Mouse (Mus musculus) midbrain, postnatal 0 days (tissue): ENCODE data around the gene Olfr606. TPM values are rescaled to one million over a fixed set of nuclear protein-coding genes. Genes with fewer than 3 reads are reported as not detected.
A peak's percentile ranks its signal among the peaks of the same experiment; 100 is the strongest.
"Not testable (repeated sequence)": the region's sequence is repeated elsewhere in the genome, so short reads cannot be mapped to it uniquely, and the experiment has no call there.

Source experiments
- ATAC-seq: fragments of 200-750 bp; cut with Nextera tagmentation; 2 replicates; pipeline ENCODE4 v1.8.0; 2017; ENCODE audit warnings: moderate number of reproducible peaks, mild to moderate bottlenecking, moderate TSS enrichment, moderate library complexity; ENCODE audit not compliant: low FRiP score
- DNase-seq: peaks from one replicate; pipeline ENCODE4 v3.0.0-alpha.2; 2015; ENCODE audit warnings: low spot score
- H3K27ac ChIP-seq: fragments of 300-500 bp; sonication (generic); 2 replicates; pipeline ENCODE4 v1.5.1; 2014; ENCODE audit warnings: low read depth, mild to moderate bottlenecking, low read length, mixed read lengths
- H3K27me3 ChIP-seq: fragments of 300-500 bp; sonication (generic); 2 replicates; pipeline ENCODE4 v1.6.1; 2014; ENCODE audit warnings: low read length, control low read depth, mixed read lengths; ENCODE audit not compliant: insufficient read depth
- H3K36me3 ChIP-seq: fragments of 300-500 bp; sonication (generic); 2 replicates; pipeline ENCODE4 v1.6.1; 2014; ENCODE audit warnings: low read length, control low read depth, mixed read lengths; ENCODE audit not compliant: insufficient read depth
- H3K4me1 ChIP-seq: fragments of 300-500 bp; sonication (generic); 2 replicates; pipeline ENCODE4 v1.6.1; 2014; ENCODE audit warnings: mild to moderate bottlenecking, control low read depth, antibody characterized with exemption, low read length, mixed read lengths; ENCODE audit not compliant: insufficient read depth
- H3K4me2 ChIP-seq: fragments of 300-500 bp; sonication (generic); 2 replicates; pipeline ENCODE4 v1.6.1; 2014; ENCODE audit warnings: low read depth, mild to moderate bottlenecking, low read length, mixed read lengths; ENCODE audit not compliant: poor library complexity, severe bottlenecking
- H3K4me3 ChIP-seq: fragments of 300-500 bp; sonication (generic); 2 replicates; pipeline ENCODE4 v1.5.1; 2014; ENCODE audit warnings: low read depth, mild to moderate bottlenecking, low read length, moderate library complexity
- H3K9ac ChIP-seq: fragments of 300-500 bp; sonication (generic); replicated peaks from 2 replicates; pipeline ENCODE4 v1.6.1; 2014; ENCODE audit warnings: mild to moderate bottlenecking, low read length, moderate library complexity, mixed read lengths; ENCODE audit not compliant: poor library complexity, severe bottlenecking
- H3K9me3 ChIP-seq: fragments of 300-500 bp; sonication (generic); 2 replicates; pipeline ENCODE4 v1.6.1; 2016; ENCODE audit warnings: low read length, control low read depth
- CTCF ChIP-seq: IDR thresholded peaks from 2 replicates; pipeline ENCODE4 v1.5.1; 2016; ENCODE audit warnings: antibody characterized with exemption, mild to moderate bottlenecking
- WGBS: fragments of 180-500 bp; shearing (Covaris S2); extraction: QIAGEN DNeasy Blood & Tissue Kit; methylation state at CpG from one replicate; pipeline ENCODE4 v1.1.7; 2014; 5-methylcytosine and 5-hydroxymethylcytosine counted together
- polyA plus RNA-seq: library from polyadenylated mRNA; unstranded; fragments of >200 nt; fragmentation: Nextera tagmentation; extraction: Ambion mirVana; gene quantifications from 2 replicates; pipeline ENCODE4 v1.2.1, GENCODE M21; 2015
- total RNA-seq: library from RNA; depleted of rRNA; stranded (reverse); fragments of >200 nt; gene quantifications from 2 replicates; pipeline ENCODE4 v1.2.3, GENCODE M21; 2014; rRNA removed

The Olfr606 gene
- not detected in 2 replicates for total RNA-seq
- not detected in 2 replicates for polyA plus RNA-seq

- Histone ChIP-seq H3K9me3 (no peaks in the 10 kb centered on the region), H3K9ac (no peak within 1 kb of the TSS), H3K4me3 (no peak within 1 kb of the TSS), H3K4me1 (no peaks in the 10 kb centered on the region), H3K27ac (no peak within 1 kb of the TSS), H3K4me2 (no peak within 1 kb of the TSS), H3K27me3 (no peaks in the 10 kb centered on the region), H3K36me3 (no peaks in the 10 kb centered on the region)
- ATAC-seq (no peak), DNase-seq (no peak)
- 84% methylated on average over 2 of the region's 2 CpGs for WGBS
- TF ChIP-seq CTCF = no peak
These were observed at the start of gene Olfr606 for GRCm38 (mm10) chr7:103448746-103449145. Olfr606 (plus strand) TSS chr7:103449046.

- H3K9ac ChIP-seq, ATAC-seq, H3K36me3 ChIP-seq, H3K27ac ChIP-seq, H3K4me3 ChIP-seq, H3K27me3 ChIP-seq, H3K4me2 ChIP-seq, DNase-seq, H3K4me1 ChIP-seq, H3K9me3 ChIP-seq: not testable (repeated sequence)
- WGBS = 80% methylated on average over 3 of the region's 3 CpGs
These were observed 42.3 kb upstream of the Olfr606 start for GRCm38 (mm10) chr7:103406521-103407055.

- H3K4me1 ChIP-seq, H3K4me3 ChIP-seq, H3K27me3 ChIP-seq, H3K27ac ChIP-seq, DNase-seq, ATAC-seq, H3K9me3 ChIP-seq, H3K36me3 ChIP-seq, H3K9ac ChIP-seq, H3K4me2 ChIP-seq: not testable (repeated sequence)
- 73% methylated on average over 1 of the region's 1 CpGs for WGBS
These were observed 34.1 kb upstream of the Olfr606 start, which contains the start of gene Usp17lc for GRCm38 (mm10) chr7:103414772-103415171. Usp17lc (plus strand) TSS chr7:103415072.

GRCm38 (mm10) chr7:103445339-103445738 lies 3.5 kb upstream of the Olfr606 start, which contains the start of gene Olfr605:
Olfr605 (minus strand) TSS chr7:103445439.
- DNase-seq = no peak
- TF ChIP-seq CTCF = no peak
- H3K4me1 ChIP-seq = no peaks in the 10 kb centered on the region
- 84% methylated on average over 1 of the region's 1 CpGs for WGBS
- no peaks in the 10 kb centered on the region for H3K27me3 ChIP-seq
- no peak within 1 kb of the TSS for H3K9ac ChIP-seq
- H3K4me2 ChIP-seq = no peak within 1 kb of the TSS
- no peaks in the 10 kb centered on the region for H3K9me3 ChIP-seq
- no peak for ATAC-seq
- no peak within 1 kb of the TSS for H3K27ac ChIP-seq
- no peaks in the 10 kb centered on the region for H3K36me3 ChIP-seq
- no peak within 1 kb of the TSS for H3K4me3 ChIP-seq

- no peak overlapping the region for H3K9ac ChIP-seq
- H3K36me3 ChIP-seq = no peaks in the 10 kb centered on the region
- no peaks in the 10 kb centered on the region for H3K9me3 ChIP-seq
- ATAC-seq (no peak), DNase-seq (no peak)
- 93% methylated on average over 5 of the region's 5 CpGs for WGBS
- no peaks in the 10 kb centered on the region for H3K27me3 ChIP-seq
- H3K4me3 ChIP-seq = no peak overlapping the region
- H3K4me2 ChIP-seq = no peak overlapping the region
- TF ChIP-seq CTCF = no peak
- H3K27ac ChIP-seq = no peak overlapping the region
- H3K4me1 ChIP-seq = no peaks in the 10 kb centered on the region
These were observed 11.7 kb downstream of the Olfr606 start for GRCm38 (mm10) chr7:103460590-103460989.

- Histone ChIP-seq H3K9me3 (no peaks in the 10 kb centered on the region), H3K4me1 (no peaks in the 10 kb centered on the region), H3K4me2 (no peak within 1 kb of the TSS), H3K27ac (no peak within 1 kb of the TSS), H3K36me3 (no peaks in the 10 kb centered on the region), H3K4me3 (no peak within 1 kb of the TSS), H3K27me3 (no peaks in the 10 kb centered on the region), H3K9ac (no peak within 1 kb of the TSS)
- DNase-seq (no peak), ATAC-seq (no peak)
- no peak for TF ChIP-seq CTCF
These were observed 20.7 kb downstream of the Olfr606 start, which contains the start of gene Olfr608 for GRCm38 (mm10) chr7:103469577-103469976. Olfr608 (plus strand) TSS chr7:103469877.

GRCm38 (mm10) chr7:103477106-103477505 lies 28.3 kb downstream of the Olfr606 start:
- not testable (repeated sequence) for H3K4me2 ChIP-seq, H3K4me3 ChIP-seq, H3K9me3 ChIP-seq, H3K4me1 ChIP-seq, H3K27me3 ChIP-seq, ATAC-seq, H3K9ac ChIP-seq, H3K27ac ChIP-seq, H3K36me3 ChIP-seq
- DNase-seq = peak; percentile 2
- WGBS = 89% methylated on average over 9 of the region's 9 CpGs
